Comparison of ENCODE assay signal across 9 mouse cellular contexts in the genomic region with DNA sequence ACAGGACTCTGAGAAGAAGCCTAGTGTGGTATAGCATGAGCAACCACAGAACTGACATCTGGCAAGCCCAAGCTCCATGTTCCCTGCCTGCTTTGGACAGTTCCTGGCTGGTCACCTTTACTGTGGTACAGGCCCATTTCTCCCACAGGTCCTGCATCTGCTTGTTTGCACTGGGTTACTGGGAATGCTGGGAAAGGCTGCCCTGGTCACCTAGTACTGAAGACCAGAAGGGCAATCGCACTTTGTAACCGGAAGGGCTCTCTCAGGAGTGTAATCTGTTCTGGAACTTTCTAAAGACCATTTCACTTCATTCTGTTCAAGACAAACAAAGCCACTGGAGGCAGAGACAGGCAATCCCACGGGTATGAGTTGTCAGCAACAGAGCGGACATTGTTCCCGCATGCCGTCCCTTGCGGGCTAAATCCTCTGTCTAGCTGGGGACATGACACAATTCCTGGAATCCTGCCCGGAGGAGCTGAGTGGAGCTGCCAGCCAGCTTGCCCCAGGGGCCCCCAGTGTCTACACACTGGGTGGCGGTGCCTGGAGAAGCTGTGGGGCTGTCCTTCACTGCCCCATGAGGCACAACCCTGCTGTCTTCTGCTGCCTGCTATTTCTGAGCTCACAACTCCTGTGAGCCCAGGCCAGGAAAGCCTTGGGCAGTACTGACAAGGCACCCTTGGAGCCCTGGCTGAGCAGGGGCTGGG. TPM values are rescaled to one million over a fixed set of nuclear protein-coding genes. Genes with fewer than 3 reads are reported as not detected.
DNase-seq lines count a peak whose midpoint lies in the region; ATAC-seq and TF ChIP-seq lines count a peak whose summit lies in the region.
"Had no signal": no experiment of that assay in that cellular context is flagged by ENCODE, and none has a peak within 500 bp of the region (broad histone marks: within the 10 kb centered on the region; RNA-seq: fewer than 3 reads in every experiment).

No protein-coding gene starts in this region.

- H3K27ac ChIP-seq in intestine, postnatal 0 days (ENCODE audit: low read depth, low read length): 0 out of 2 replicates have a peak overlapping the region, but pooled peaks have one; percentile 46
- no peak overlapping the region for H3K27ac ChIP-seq in liver, embryonic 14.5 days

- H3K36me3 ChIP-seq in intestine, postnatal 0 days (ENCODE audit: control insufficient read depth, insufficient read depth): no peaks in the 10 kb centered on the region
- H3K36me3 ChIP-seq in liver, embryonic 14.5 days (replicated peaks; ENCODE audit: control insufficient read depth, insufficient read depth, low read depth): no peaks in the 10 kb centered on the region

- H3K4me2 ChIP-seq in intestine, postnatal 0 days (replicated peaks; ENCODE audit: low read depth): no peak overlapping the region
- H3K4me2 ChIP-seq in liver, embryonic 14.5 days (ENCODE audit: low read depth): no peak overlapping the region

- no peak overlapping the region for H3K9ac ChIP-seq in intestine, postnatal 0 days (ENCODE audit: low read depth, low read length)
- no peak overlapping the region for H3K9ac ChIP-seq in liver, embryonic 14.5 days (replicated peaks)

- TF ChIP-seq CTCF in intestine, postnatal 0 days (IDR thresholded peaks at IDR 0.05; ENCODE audit: low read depth): peak; percentile 32; the same call in 1 of the 2 replicates
- TF ChIP-seq CTCF in liver, embryonic 14.5 days (IDR thresholded peaks at IDR 0.05; ENCODE audit: low read depth): no peak

- no peak for TF ChIP-seq EP300 in liver, embryonic 14.5 days (IDR thresholded peaks at IDR 0.05; ENCODE audit: low read depth)

- WGBS in intestine, postnatal 0 days: 34% methylated on average over 9 of the region's 9 CpGs
- WGBS in liver, embryonic 14.5 days (ENCODE audit: insufficient replicate concordance): 55% methylated on average over 9 of the region's 9 CpGs

- no peak overlapping the region for H3K4me3 ChIP-seq in intestine, postnatal 0 days (ENCODE audit: low read depth, low read length)
- no peak overlapping the region for H3K4me3 ChIP-seq in liver, embryonic 14.5 days (ENCODE audit: insufficient read depth in 1 of 2, low read depth in 2 of 2, low read length in 2 of 2)

- peaks cover 10% of the 10 kb centered on the region for H3K4me1 ChIP-seq in intestine, postnatal 0 days (replicated peaks; ENCODE audit: control insufficient read depth, insufficient read depth, low read length)
- peaks cover 0 to 18% of the 10 kb centered on the region in 2 experiments; a peak in 1 of 4 replicates for H3K4me1 ChIP-seq in liver, embryonic 14.5 days (replicated peaks; ENCODE audit: control insufficient read depth in 2 of 2, insufficient read depth in 2 of 2, low read length in 1 of 2)

- H3K27me3 ChIP-seq in intestine, postnatal 0 days (replicated peaks; ENCODE audit: control insufficient read depth, insufficient read depth, low read length): no peaks in the 10 kb centered on the region
- H3K27me3 ChIP-seq in liver, embryonic 14.5 days (ENCODE audit: control insufficient read depth, insufficient read depth, low read length): no peaks in the 10 kb centered on the region

- no peak for ATAC-seq in cerebellum, adult (ENCODE audit: insufficient number of reproducible peaks, low FRiP score, low TSS enrichment)
- ATAC-seq in intestine, postnatal 0 days: peak; percentile 72
- ATAC-seq in liver, embryonic 14.5 days (ENCODE audit: insufficient read depth): 0 out of 2 replicates have a peak, but pooled peaks have one; percentile 11

- DNase-seq in cerebellum, adult 11 months: peak; percentile 16
- peak; percentile 50 for DNase-seq in cerebellum, adult 9-11 months
- DNase-seq in gastrocnemius, postnatal 25 days: peak; percentile 7
- DNase-seq in liver, embryonic 14.5 days (ENCODE audit: low read depth in 3 of 3, low spot score in 3 of 3): no peak
- DNase-seq in retina, postnatal 7 days (ENCODE audit: low read depth, low spot score): peak; percentile 61
- DNase-seq in yolk sac, embryonic 10.5 days (ENCODE audit: low spot score): no peak

- no peaks in the 10 kb centered on the region for H3K9me3 ChIP-seq in intestine, postnatal 0 days (ENCODE audit: control insufficient read depth)
- H3K9me3 ChIP-seq in liver, embryonic 14.5 days (ENCODE audit: control insufficient read depth, low read length): no peaks in the 10 kb centered on the region

RNA-seq across cellular contexts. Expression of a gene that starts 36.4 kb away (rescaled TPM):
- total RNA-seq in gastrocnemius, postnatal 25 days (2021): under 1 TPM; 0.05 to 0.08 TPM
- polyA plus RNA-seq in intestine, postnatal 0 days (2015; fragmentation: Nextera tagmentation; extraction: Ambion mirVana): 0.68 and 0.74 TPM in 2 replicates
- polyA plus RNA-seq in liver, embryonic 14.5 days (2012; rRNA removed): 0.35 and 0.47 TPM in 2 replicates
- 0.17 and 0.27 TPM in 2 replicates for polyA plus RNA-seq in liver, embryonic 14.5 days (2014; fragmentation: Nextera tagmentation; extraction: Ambion mirVana)
- total RNA-seq: common myeloid progenitor, adult 5-6 weeks had no signal

Comparison
In these comparisons a context has a peak if more than half of its experiments do, and no peak if none do; other contexts are left out.
1. DNase-seq: peak in cerebellum, adult 11 months (single experiment), cerebellum, adult 9-11 months (single experiment), gastrocnemius, postnatal 25 days (single experiment) and retina, postnatal 7 days (single experiment); none in liver, embryonic 14.5 days (0 of 3) and yolk sac, embryonic 10.5 days (single experiment).